Mouse (Mus musculus): Measurements from ENCODE around the gene Dennd4c. TPM values are rescaled to one million over a fixed set of nuclear protein-coding genes. Genes with fewer than 3 reads are reported as not detected.
A peak's percentile ranks its signal among the peaks of the same experiment; 100 is the strongest.

The Dennd4c gene
- total RNA-seq, 2 experiments from 2014 or later = 29.4 to 40.9 TPM

- intact Hi-C loops (cut with DNase I) = loop anchor here (2.0 kb wide), 1 partner anchor 15 kb away; no protein-coding TSS in a partner anchor
- DNase-seq = peak; percentile 97
Measured at GRCm38 (mm10) chr4:86874146-86874847, 125.9 kb downstream of the Dennd4c start, which contains the start of gene Acer2. Gene Acer2 (plus strand): TSS chr4:86874396.

DNA sequence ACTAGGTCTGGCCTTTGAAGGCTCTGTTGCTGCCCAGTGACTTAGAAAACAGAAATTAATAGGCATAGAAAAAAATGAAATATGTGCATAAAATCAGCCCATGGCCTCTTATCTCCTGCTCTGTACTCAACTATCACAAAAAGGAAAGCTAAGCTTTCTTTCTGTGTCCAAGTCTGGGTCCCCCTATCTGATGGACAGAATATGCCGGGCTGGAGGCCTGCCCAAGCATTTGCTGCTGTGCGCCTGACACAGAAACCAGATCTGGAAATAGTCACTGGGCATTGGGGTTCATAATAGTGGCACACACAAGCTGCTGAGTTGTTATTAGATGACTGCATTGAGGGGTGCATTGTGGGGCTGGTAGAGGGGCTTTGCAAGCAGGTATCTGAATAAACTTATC, 131.1 kb downstream of the Dennd4c start:
- intact Hi-C loops (cut with DNase I) = no loop called here
- peak; percentile 7 to 40 for DNase-seq

- DNase-seq = no peak
- intact Hi-C loops (cut with DNase I) = no loop called here
Measured at GRCm38 (mm10) chr4:86881178-86881577, 132.8 kb downstream of the Dennd4c start.

DNA sequence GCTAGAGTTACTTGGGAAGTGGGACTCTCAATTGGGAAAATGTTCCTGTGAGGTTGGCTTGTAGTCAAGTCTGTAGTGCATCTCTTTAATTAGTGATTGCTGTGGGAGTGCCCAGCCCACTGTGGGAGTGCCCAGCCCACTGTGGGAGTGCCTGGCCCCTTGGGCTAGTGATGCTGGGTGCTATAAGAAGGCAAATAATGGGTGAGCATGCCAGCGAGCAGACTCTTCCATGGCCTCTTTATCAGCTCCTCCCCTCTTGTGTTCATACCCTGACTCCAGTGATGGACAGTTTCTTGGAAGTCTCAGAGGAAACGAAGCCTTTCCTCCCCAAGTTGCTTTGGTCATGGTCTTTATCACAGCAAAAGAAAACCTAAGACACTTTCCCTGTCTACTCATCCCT, 134.1 kb downstream of the Dennd4c start:
- DNase-seq = no peak
- intact Hi-C loops (cut with DNase I) = no loop called here

- peak; percentile 40 to 57 for DNase-seq
- intact Hi-C loops (cut with DNase I) = loop anchor here (1.0 kb wide), 1 partner anchor 40 kb away; no protein-coding TSS in a partner anchor
Measured at GRCm38 (mm10) chr4:86884945-86885344, 136.6 kb downstream of the Dennd4c start.

DNA sequence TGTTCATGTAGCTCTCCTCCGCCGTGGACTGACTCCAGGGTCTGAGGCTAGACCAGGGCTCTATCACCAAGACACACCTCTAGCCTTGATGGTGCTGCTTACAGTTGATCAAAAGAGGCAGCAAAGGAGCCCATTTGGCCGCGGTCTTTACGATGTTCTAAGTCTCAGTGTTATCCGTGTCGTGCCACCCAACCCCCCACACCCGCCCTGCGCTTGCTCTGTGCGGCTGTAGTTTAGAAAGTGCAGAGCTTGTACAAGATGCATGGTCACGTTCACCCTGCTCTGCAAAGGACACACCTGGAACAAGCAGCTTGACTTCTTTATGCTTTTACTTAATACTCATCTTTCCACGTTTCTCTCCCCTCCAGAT, 137.4 kb downstream of the Dennd4c start:
- DNase-seq = peak in 1 of 2 experiments; percentile 20
- intact Hi-C loops (cut with DNase I) = loop anchor here (1.0 kb wide), 1 partner anchor 40 kb away; no protein-coding TSS in a partner anchor

DNA sequence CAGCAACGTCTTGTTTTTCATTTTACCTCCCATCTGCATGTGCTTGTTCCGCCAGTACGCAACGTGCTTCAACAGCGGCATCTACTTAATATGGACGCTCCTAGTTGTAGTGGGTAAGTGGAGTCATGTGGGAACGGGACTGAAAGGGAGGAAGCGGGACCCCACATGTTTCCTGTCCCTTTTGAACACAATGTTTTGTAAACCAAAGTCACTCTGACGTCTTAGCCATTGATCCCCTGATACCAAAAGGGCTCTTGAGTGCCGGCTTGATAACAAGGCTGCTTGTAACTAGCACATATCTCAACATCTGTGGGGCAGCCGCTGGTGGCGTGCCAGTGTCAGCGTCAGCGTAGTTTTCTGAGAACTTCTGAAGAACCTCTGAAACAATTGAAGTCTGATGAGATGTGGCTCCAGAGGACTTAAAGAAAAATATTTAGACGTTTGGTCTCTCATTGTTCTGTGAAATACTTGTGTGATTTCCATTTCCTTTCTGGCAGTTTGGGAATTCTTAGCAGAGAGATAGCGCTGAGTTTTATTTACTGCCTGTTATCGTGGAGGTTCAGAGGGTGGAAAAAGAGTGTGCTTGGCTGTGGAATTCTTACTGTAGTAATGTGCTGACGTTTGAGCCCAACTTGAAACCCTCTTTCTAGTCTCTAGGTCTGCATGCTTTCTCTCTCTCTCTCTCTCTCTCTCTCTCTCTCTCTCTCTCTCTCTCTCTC, 138.0 kb downstream of the Dennd4c start:
- DNase-seq = peak; percentile 61 to 65
- intact Hi-C loops (cut with DNase I) = no loop called here

DNA sequence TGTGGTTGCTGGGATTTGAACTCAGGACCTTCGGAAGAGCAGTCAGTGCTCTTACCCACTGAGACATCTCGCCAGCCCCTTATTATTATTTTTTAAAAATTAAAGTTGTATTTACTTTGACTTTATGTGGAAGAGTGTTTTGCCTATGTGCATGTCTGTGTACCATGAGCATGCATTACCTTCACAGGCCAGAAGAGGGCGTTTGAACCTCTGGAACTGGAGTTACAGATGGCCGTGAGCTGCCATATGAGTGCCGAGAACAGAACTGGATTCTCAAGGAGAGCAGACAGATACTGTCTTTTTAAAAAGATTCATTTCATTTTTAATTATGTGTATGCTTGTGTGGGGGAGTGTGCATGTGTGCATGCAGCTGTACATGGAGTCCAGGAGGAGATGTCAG, 139.5 kb downstream of the Dennd4c start:
- intact Hi-C loops (cut with DNase I) = no loop called here
- DNase-seq = no peak

GRCm38 (mm10) chr4:86897411-86897810, 149.1 kb downstream of the Dennd4c start:
- intact Hi-C loops (cut with DNase I) = no loop called here
- DNase-seq = peak; percentile 14 to 34

GRCm38 (mm10) chr4:86898791-86899474, 150.6 kb downstream of the Dennd4c start:
- intact Hi-C loops (cut with DNase I) = no loop called here

More at GRCm38 (mm10) chr4:86898791-86899474, 150.6 kb downstream of the Dennd4c start:
- DNase-seq = peak; percentile 38 to 57

Other genes starting within 250 kb of the Dennd4c start
- gene Saxo1, start 190.2 kb upstream of the Dennd4c start, total RNA-seq (2021) = not detected
- 10 to 100 TPM; 58.5 to 61.4 TPM for gene Rraga, start 172.9 kb upstream of the Dennd4c start, total RNA-seq (2021)
- 1 to 10 TPM; 6.1 to 7.5 TPM for gene Haus6, start 136.5 kb upstream of the Dennd4c start, total RNA-seq (2021)
- gene Plin2, start 78.5 kb upstream of the Dennd4c start, total RNA-seq (2021) = 100 to 1,000 TPM; 112 to 113 TPM
- gene Rps6, start 108.9 kb downstream of the Dennd4c start, total RNA-seq (2021) = 100 to 1,000 TPM; 454 to 481 TPM
- 10 to 100 TPM; 21.4 to 26.9 TPM for gene Acer2, start 125.8 kb downstream of the Dennd4c start, total RNA-seq (2021)